Mouse (Mus musculus) cortical plate, adult 2 months (tissue): ENCODE measurements at regions not wholly inside any gene's neighbourhood (a gene's known extent, or its start where the extent isn't known, plus 50 kb on each side); places are given as distances from the start of the nearest gene placed in this dataset.

Source experiments
- CTCF ChIP-seq: fragments of 200-500 bp; IDR thresholded peaks from 2 replicates; pipeline ENCODE4 v1.5.1; 2011; ENCODE audit warnings: mild to moderate bottlenecking, control low read depth, low read length; ENCODE audit not compliant: insufficient read depth; ENCODE audit errors: extremely low read depth
- POLR2A ChIP-seq: fragments of 200-500 bp; IDR thresholded peaks from 2 replicates; pipeline ENCODE4 v1.6.1; 2011; ENCODE audit warnings: mild to moderate bottlenecking, low read length, control low read depth; ENCODE audit not compliant: insufficient read depth; ENCODE audit errors: extremely low read depth

DNA sequence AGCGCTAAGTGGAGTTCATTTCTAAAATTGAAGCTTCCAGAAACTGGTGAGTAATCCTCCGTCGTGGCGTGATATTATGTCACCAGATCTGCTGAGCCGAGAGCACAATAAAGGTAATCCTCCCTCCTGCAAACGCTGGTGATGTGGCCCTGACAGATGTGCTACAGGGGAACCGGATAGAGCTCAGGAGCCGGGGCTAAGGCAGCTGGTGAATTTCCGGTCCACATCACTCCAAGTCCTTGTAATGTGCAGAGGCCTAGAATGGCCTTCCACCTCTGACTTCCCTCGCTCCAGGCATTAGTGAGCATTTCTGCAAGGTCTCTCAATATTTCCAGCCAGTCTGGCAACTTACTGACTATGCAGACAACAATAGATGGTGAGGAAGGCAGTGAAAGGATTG, 439.7 kb upstream of the Atp11b start:
- TF ChIP-seq CTCF (no peak), POLR2A (no peak)
